In the genomic region with DNA sequence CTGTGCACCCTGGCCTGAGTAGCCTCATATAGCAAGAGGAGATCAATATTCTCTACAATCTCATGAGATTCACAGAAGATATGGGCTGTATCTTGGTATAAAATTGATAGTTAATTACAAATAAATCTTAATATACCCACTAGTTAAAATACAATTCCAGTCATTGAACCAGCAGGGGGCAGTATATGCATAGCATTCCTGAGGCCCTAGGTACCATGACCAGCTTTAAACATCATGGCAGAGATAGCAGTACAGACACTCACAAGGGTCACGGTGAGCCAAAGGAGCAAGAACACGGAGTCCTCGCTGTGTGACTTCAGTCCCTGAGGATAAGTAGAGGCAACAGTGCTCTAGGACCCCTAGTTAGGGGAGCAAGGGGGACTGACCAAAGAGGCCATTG, we compare ENCODE assay signal across 8 mouse cellular contexts. TPM values are rescaled to one million over a fixed set of nuclear protein-coding genes. Genes with fewer than 3 reads are reported as not detected.
DNase-seq lines count a peak whose midpoint lies in the region; ATAC-seq and TF ChIP-seq lines count a peak whose summit lies in the region.

No protein-coding gene starts in this region.

- H3K4me1 ChIP-seq in spleen, adult 2 months (ENCODE audit: control insufficient read depth, insufficient read depth, insufficient read length): no peaks in the 10 kb centered on the region
- no peaks in the 10 kb centered on the region for H3K4me1 ChIP-seq in kidney, embryonic 16.5 days (ENCODE audit: insufficient read depth, low read length)
- H3K4me1 ChIP-seq in forebrain, embryonic 11.5 days (replicated peaks; ENCODE audit: control insufficient read depth, insufficient read depth, low read length): no peaks in the 10 kb centered on the region

- no peaks in the 10 kb centered on the region for H3K9me3 ChIP-seq in kidney, embryonic 16.5 days (ENCODE audit: low read length)
- H3K9me3 ChIP-seq in forebrain, embryonic 11.5 days (ENCODE audit: control insufficient read depth, low read length): no peaks in the 10 kb centered on the region

- H3K4me2 ChIP-seq in kidney, embryonic 16.5 days (replicated peaks; ENCODE audit: low read depth, low read length): no peak overlapping the region
- H3K4me2 ChIP-seq in forebrain, embryonic 11.5 days (ENCODE audit: low read depth, low read length, severe bottlenecking): no peak overlapping the region

- no peak overlapping the region for H3K9ac ChIP-seq in kidney, embryonic 16.5 days (replicated peaks; ENCODE audit: low read length)
- no peak overlapping the region for H3K9ac ChIP-seq in forebrain, embryonic 11.5 days (ENCODE audit: low read length)

- WGBS in spleen, adult 2 months: 54% methylated on average over 3 of the region's 3 CpGs
- 47% methylated on average over 3 of the region's 3 CpGs for WGBS in kidney, embryonic 16.5 days
- 69% methylated on average over 3 of the region's 3 CpGs for WGBS in forebrain, embryonic 11.5 days

- TF ChIP-seq POLR2A in spleen, adult 2 months (IDR thresholded peaks at IDR 0.05; ENCODE audit: low read depth, low read length): no peak

- no peak overlapping the region for H3K4me3 ChIP-seq in spleen, adult 2 months (ENCODE audit: extremely low read depth, insufficient read depth, insufficient read length)
- no peak overlapping the region for H3K4me3 ChIP-seq in kidney, embryonic 16.5 days (ENCODE audit: low read length)
- no peak overlapping the region for H3K4me3 ChIP-seq in forebrain, embryonic 11.5 days (ENCODE audit: low read depth, low read length)

- DNase-seq in gastrocnemius, adult 18-20 months (ENCODE audit: low spot score): peak; percentile 59
- no peak for DNase-seq in gastrocnemius, adult 8-10 months (ENCODE audit: low spot score in 2 of 2)
- DNase-seq in spleen, adult 2 months (ENCODE audit: low read depth in 1 of 2, low spot score in 2 of 2): peak; percentile 29 to 43
- no peak for DNase-seq in spleen, adult 12 weeks (ENCODE audit: low spot score)
- DNase-seq in c-Kit-positive CD71-positive TER-119-negative erythroid progenitor cells, embryonic 14.5 days (ENCODE audit: low read depth): peak; percentile 44
- DNase-seq in retina, embryonic 14.5 days (ENCODE audit: low spot score): peak; percentile 88
- no peak for DNase-seq in forebrain, embryonic 11.5 days (ENCODE audit: low spot score)

- TF ChIP-seq CTCF in spleen, adult 2 months (IDR thresholded peaks at IDR 0.05; ENCODE audit: extremely low read depth, insufficient read depth, insufficient read length, insufficient replicate concordance): peak; percentile 24; the same call in 1 of the 2 replicates

- no peaks in the 10 kb centered on the region for H3K27me3 ChIP-seq in spleen, adult 2 months (ENCODE audit: control insufficient read depth, insufficient read depth, low read length)
- H3K27me3 ChIP-seq in kidney, embryonic 16.5 days (ENCODE audit: insufficient read depth, low read length): no peaks in the 10 kb centered on the region
- H3K27me3 ChIP-seq in forebrain, embryonic 11.5 days (ENCODE audit: control insufficient read depth, insufficient read depth, low read length): no peaks in the 10 kb centered on the region

- peak; percentile 78; the same call in 1 of the 2 replicates for ATAC-seq in kidney, embryonic 16.5 days (ENCODE audit: low FRiP score, low TSS enrichment)
- ATAC-seq in forebrain, embryonic 11.5 days (replicated peaks; ENCODE audit: low FRiP score): no peak

- H3K27ac ChIP-seq in spleen, adult 2 months (ENCODE audit: insufficient read depth, low read length): no peak overlapping the region
- H3K27ac ChIP-seq in kidney, embryonic 16.5 days (ENCODE audit: low read length): no peak overlapping the region
- H3K27ac ChIP-seq in forebrain, embryonic 11.5 days (ENCODE audit: low read depth, low read length): no peak overlapping the region

- peaks cover 23% of the 10 kb centered on the region for H3K36me3 ChIP-seq in spleen, adult 2 months (ENCODE audit: control insufficient read depth, insufficient read depth, low read length)
- H3K36me3 ChIP-seq in kidney, embryonic 16.5 days (ENCODE audit: insufficient read depth, low read length): no peaks in the 10 kb centered on the region
- H3K36me3 ChIP-seq in forebrain, embryonic 11.5 days (ENCODE audit: control insufficient read depth, insufficient read depth, low read length): no peaks in the 10 kb centered on the region

RNA-seq across cellular contexts. Expression of a gene that starts 28.6 kb away (rescaled TPM):
- 10 to 100 TPM; 13.0 to 16.0 TPM for total RNA-seq in gastrocnemius, adult 18-20 months (2021)
- total RNA-seq in gastrocnemius, adult 8-10 months (2022): 10 to 100 TPM; 14.5 to 20.7 (median 16.2) TPM
- 50.5 and 52.2 TPM in 2 replicates for polyA plus RNA-seq in spleen, adult 2 months (2012; rRNA removed)
- polyA plus RNA-seq in kidney, embryonic 16.5 days (2015; fragmentation: Nextera tagmentation; extraction: Ambion mirVana): 7.1 and 8.3 TPM in 2 replicates
- 0.65 and 1.1 TPM in 2 replicates for polyA plus RNA-seq in forebrain, embryonic 11.5 days (2014; fragmentation: Nextera tagmentation; extraction: Ambion mirVana)

RNA-seq across cellular contexts. Expression of a gene that starts 50.0 kb away (rescaled TPM):
- total RNA-seq in gastrocnemius, adult 18-20 months (2021): 10 to 100 TPM; 14.5 to 15.6 TPM
- 10 to 100 TPM; 14.9 to 18.2 (median 16.2) TPM for total RNA-seq in gastrocnemius, adult 8-10 months (2022)
- polyA plus RNA-seq in spleen, adult 2 months (2012; rRNA removed): 38.6 and 42.5 TPM in 2 replicates
- polyA plus RNA-seq in kidney, embryonic 16.5 days (2015; fragmentation: Nextera tagmentation; extraction: Ambion mirVana): 11.8 and 13.1 TPM in 2 replicates
- polyA plus RNA-seq in forebrain, embryonic 11.5 days (2014; fragmentation: Nextera tagmentation; extraction: Ambion mirVana): 2.7 and 3.0 TPM in 2 replicates

RNA-seq across cellular contexts. Expression of a gene that starts 57.3 kb away (rescaled TPM):
- under 1 TPM; 0.23 to 0.26 TPM for total RNA-seq in gastrocnemius, adult 18-20 months (2021)
- total RNA-seq in gastrocnemius, adult 8-10 months (2022): under 1 TPM in 3 of 4 experiments, not detected in 1; 0.19 to 0.34 (median 0.24) TPM
- polyA plus RNA-seq in spleen, adult 2 months (2012; rRNA removed): 10.9 and 16.8 TPM in 2 replicates
- 1.2 TPM in 2 replicates for polyA plus RNA-seq in kidney, embryonic 16.5 days (2015; fragmentation: Nextera tagmentation; extraction: Ambion mirVana)
- 0.45 and 0.51 TPM in 2 replicates for polyA plus RNA-seq in forebrain, embryonic 11.5 days (2014; fragmentation: Nextera tagmentation; extraction: Ambion mirVana)

RNA-seq across cellular contexts. Expression of a gene that starts 58.9 kb away (rescaled TPM):
- not detected for total RNA-seq in gastrocnemius, adult 18-20 months (2021)
- not detected for total RNA-seq in gastrocnemius, adult 8-10 months (2022)
- polyA plus RNA-seq in spleen, adult 2 months (2012; rRNA removed): 0.04 TPM in 1 of 2 replicates, not detected in the other
- polyA plus RNA-seq in kidney, embryonic 16.5 days (2015; fragmentation: Nextera tagmentation; extraction: Ambion mirVana): 0.09 TPM in 1 of 2 replicates, not detected in the other
- 0.09 TPM in 1 of 2 replicates, not detected in the other for polyA plus RNA-seq in forebrain, embryonic 11.5 days (2014; fragmentation: Nextera tagmentation; extraction: Ambion mirVana)

Comparison
In these comparisons a context has a peak if more than half of its experiments do, and no peak if none do; other contexts are left out.
1. DNase-seq: peak in gastrocnemius, adult 18-20 months (single experiment), spleen, adult 2 months (2 of 2), c-Kit-positive CD71-positive TER-119-negative erythroid progenitor cells, embryonic 14.5 days (single experiment) and retina, embryonic 14.5 days (single experiment); none in gastrocnemius, adult 8-10 months (0 of 2), spleen, adult 12 weeks (single experiment) and forebrain, embryonic 11.5 days (single experiment).